Mouse (Mus musculus): ENCODE measurements around the gene Tapbp. TPM values are rescaled to one million over a fixed set of nuclear protein-coding genes. Genes with fewer than 3 reads are reported as not detected.

Tapbp gene
- total RNA-seq, 1 experiment, result 39.4 TPM

GRCm38 (mm10) chr17:33914969-33915391 lies 719 bp upstream of the Tapbp start:
- H3K9me3 ChIP-seq (ENCODE audit: control insufficient read depth, insufficient read depth, low read depth, low read length), result no peaks in the 10 kb centered on the region
- TF ChIP-seq ZNF384 (IDR thresholded peaks at IDR 0.05; ENCODE audit: low read depth, low read length) (no peak), HCFC1 (IDR thresholded peaks at IDR 0.05; ENCODE audit: borderline replicate concordance, insufficient read depth, low read length) (no peak), ZC3H11A (IDR thresholded peaks at IDR 0.05; ENCODE audit: borderline replicate concordance, low read depth, low read length) (no peak), CHD2 (IDR thresholded peaks at IDR 0.05; ENCODE audit: low read depth, low read length) (no peak), MAFK (IDR thresholded peaks at IDR 0.05; ENCODE audit: insufficient read depth, low read depth, low read length) (no peak)
- peak overlapping the region; percentile 75 for H3K9ac ChIP-seq (ENCODE audit: insufficient read depth, low read depth, low read length, poor library complexity, severe bottlenecking)
- peak overlapping the region; percentile 77 for H3K27ac ChIP-seq (ENCODE audit: insufficient read depth, low read depth, low read length, poor library complexity, severe bottlenecking)
- peak overlapping the region; percentile 63 to 93 for H3K4me3 ChIP-seq (ENCODE audit: insufficient read depth in 1 of 2, low read depth in 1 of 2, low read length in 2 of 2, poor library complexity in 1 of 2, severe bottlenecking in 1 of 2)
- in situ Hi-C loops (cut with MboI; ENCODE audit: low sequenced_read_pairs in 2 of 2, unreplicated experiment in 2 of 2), result no loop called here
- H3K36me3 ChIP-seq (ENCODE audit: control insufficient read depth, insufficient read depth, low read length, poor library complexity, severe bottlenecking), result peaks cover 47% of the 10 kb centered on the region
- H3K4me1 ChIP-seq (ENCODE audit: control insufficient read depth in 2 of 2, insufficient read depth in 2 of 2, low read length in 2 of 2, poor library complexity in 1 of 2), result peaks cover 5 to 23% of the 10 kb centered on the region in 2 experiments; a peak in 2 of 4 replicates
- DNase-seq (ENCODE audit: low read depth, low spot score), result no peak

GRCm38 (mm10) chr17:33916294-33916693 lies 595 bp downstream of the Tapbp start:
- Histone ChIP-seq H3K4me3 (ENCODE audit: insufficient read depth in 1 of 2, low read depth in 1 of 2, low read length in 2 of 2, poor library complexity in 1 of 2, severe bottlenecking in 1 of 2) (peak overlapping the region; percentile 63 to 93), H3K9me3 (ENCODE audit: control insufficient read depth, insufficient read depth, low read depth, low read length) (no peaks in the 10 kb centered on the region), H3K4me1 (ENCODE audit: control insufficient read depth in 2 of 2, insufficient read depth in 2 of 2, low read length in 2 of 2, poor library complexity in 1 of 2) (peaks cover 3 to 23% of the 10 kb centered on the region in 2 experiments; a peak in 2 of 4 replicates), H3K27ac (ENCODE audit: insufficient read depth, low read depth, low read length, poor library complexity, severe bottlenecking) (peak overlapping the region; percentile 83; the same call in 1 of the 2 replicates), H3K9ac (ENCODE audit: insufficient read depth, low read depth, low read length, poor library complexity, severe bottlenecking) (peak overlapping the region; percentile 73), H3K36me3 (ENCODE audit: control insufficient read depth, insufficient read depth, low read length, poor library complexity, severe bottlenecking) (peaks cover 39% of the 10 kb centered on the region)
- TF ChIP-seq MAFK (IDR thresholded peaks at IDR 0.05; ENCODE audit: insufficient read depth, low read depth, low read length) (no peak), ZC3H11A (IDR thresholded peaks at IDR 0.05; ENCODE audit: borderline replicate concordance, low read depth, low read length) (no peak), CHD2 (IDR thresholded peaks at IDR 0.05; ENCODE audit: low read depth, low read length) (no peak), ZNF384 (IDR thresholded peaks at IDR 0.05; ENCODE audit: low read depth, low read length) (no peak), HCFC1 (IDR thresholded peaks at IDR 0.05; ENCODE audit: borderline replicate concordance, insufficient read depth, low read length) (no peak)
- no peak for DNase-seq (ENCODE audit: low read depth, low spot score)
- in situ Hi-C loops (cut with MboI; ENCODE audit: low sequenced_read_pairs in 2 of 2, unreplicated experiment in 2 of 2), result no loop called here

GRCm38 (mm10) chr17:33916847-33917655 lies 1.4 kb downstream of the Tapbp start:
- in situ Hi-C loops (cut with MboI; ENCODE audit: low sequenced_read_pairs in 2 of 2, unreplicated experiment in 2 of 2), result no loop called here
- no peak for DNase-seq (ENCODE audit: low read depth, low spot score)
- Histone ChIP-seq H3K9ac (ENCODE audit: insufficient read depth, low read depth, low read length, poor library complexity, severe bottlenecking) (peak overlapping the region; percentile 27; the same call in 1 of the 2 replicates), H3K4me3 (ENCODE audit: insufficient read depth in 1 of 2, low read depth in 1 of 2, low read length in 2 of 2, poor library complexity in 1 of 2, severe bottlenecking in 1 of 2) (peak overlapping the region; percentile 64 to 93), H3K27ac (ENCODE audit: insufficient read depth, low read depth, low read length, poor library complexity, severe bottlenecking) (no peak overlapping the region; the same call in 1 of the 2 replicates), H3K36me3 (ENCODE audit: control insufficient read depth, insufficient read depth, low read length, poor library complexity, severe bottlenecking) (peaks cover 32% of the 10 kb centered on the region), H3K4me1 (ENCODE audit: control insufficient read depth in 2 of 2, insufficient read depth in 2 of 2, low read length in 2 of 2, poor library complexity in 1 of 2) (peaks cover 1 to 23% of the 10 kb centered on the region in 2 experiments; a peak in 2 of 4 replicates), H3K9me3 (ENCODE audit: control insufficient read depth, insufficient read depth, low read depth, low read length) (no peaks in the 10 kb centered on the region)
- TF ChIP-seq ZNF384 (IDR thresholded peaks at IDR 0.05; ENCODE audit: low read depth, low read length), result no peak
- TF ChIP-seq CHD2 (IDR thresholded peaks at IDR 0.05; ENCODE audit: low read depth, low read length), result no peak
- TF ChIP-seq ZC3H11A (IDR thresholded peaks at IDR 0.05; ENCODE audit: borderline replicate concordance, low read depth, low read length), result no peak
- TF ChIP-seq MAFK (IDR thresholded peaks at IDR 0.05; ENCODE audit: insufficient read depth, low read depth, low read length), result no peak
- no peak for TF ChIP-seq HCFC1 (IDR thresholded peaks at IDR 0.05; ENCODE audit: borderline replicate concordance, insufficient read depth, low read length)

- no peak for TF ChIP-seq CHD2 (IDR thresholded peaks at IDR 0.05; ENCODE audit: low read depth, low read length)
- TF ChIP-seq ZC3H11A (IDR thresholded peaks at IDR 0.05; ENCODE audit: borderline replicate concordance, low read depth, low read length), result no peak
- no peak for TF ChIP-seq MAFK (IDR thresholded peaks at IDR 0.05; ENCODE audit: insufficient read depth, low read depth, low read length)
- TF ChIP-seq HCFC1 (IDR thresholded peaks at IDR 0.05; ENCODE audit: borderline replicate concordance, insufficient read depth, low read length), result no peak
- TF ChIP-seq ZNF384 (IDR thresholded peaks at IDR 0.05; ENCODE audit: low read depth, low read length), result no peak
- Histone ChIP-seq H3K9me3 (ENCODE audit: control insufficient read depth, insufficient read depth, low read depth, low read length) (no peaks in the 10 kb centered on the region), H3K4me3 (ENCODE audit: insufficient read depth in 1 of 2, low read depth in 1 of 2, low read length in 2 of 2, poor library complexity in 1 of 2, severe bottlenecking in 1 of 2) (peak overlapping the region; percentile 63 to 64), H3K9ac (ENCODE audit: insufficient read depth, low read depth, low read length, poor library complexity, severe bottlenecking) (peak overlapping the region; percentile 46; the same call in 1 of the 2 replicates), H3K27ac (ENCODE audit: insufficient read depth, low read depth, low read length, poor library complexity, severe bottlenecking) (no peak overlapping the region), H3K36me3 (ENCODE audit: control insufficient read depth, insufficient read depth, low read length, poor library complexity, severe bottlenecking) (peaks cover 25% of the 10 kb centered on the region), H3K4me1 (ENCODE audit: control insufficient read depth in 2 of 2, insufficient read depth in 2 of 2, low read length in 2 of 2, poor library complexity in 1 of 2) (peaks cover 0 to 23% of the 10 kb centered on the region in 2 experiments; a peak in 2 of 4 replicates)
- in situ Hi-C loops (cut with MboI; ENCODE audit: low sequenced_read_pairs in 2 of 2, unreplicated experiment in 2 of 2), result no loop called here
- DNase-seq (ENCODE audit: low read depth, low spot score), result no peak
Observed at GRCm38 (mm10) chr17:33917656-33918292, 2.1 kb downstream of the Tapbp start.
